Mouse (Mus musculus): ENCODE data around the gene Gse1.
"Not testable (repeated sequence)": the region's sequence is repeated elsewhere in the genome, so short reads cannot be mapped to it uniquely, and the experiment has no call there.

Gse1 gene

GRCm38 (mm10) chr8:120322956-120323448 lies 94.7 kb downstream of the Gse1 start:
- DNase-seq (ENCODE audit: low read depth, low spot score), result no peak

- DNase-seq (ENCODE audit: low read depth, low spot score), result no peak
Measured at GRCm38 (mm10) chr8:120324555-120324954, 96.3 kb downstream of the Gse1 start.

- no peak for DNase-seq (ENCODE audit: low read depth, low spot score)
Measured at GRCm38 (mm10) chr8:120325172-120325767, 97.0 kb downstream of the Gse1 start.

- no peak for DNase-seq (ENCODE audit: low read depth, low spot score)
Measured at GRCm38 (mm10) chr8:120327131-120327554, 98.9 kb downstream of the Gse1 start.

GRCm38 (mm10) chr8:120328361-120329022 lies 100.2 kb downstream of the Gse1 start:
- DNase-seq (ENCODE audit: low read depth, low spot score), result no peak

- no peak for DNase-seq (ENCODE audit: low read depth, low spot score)
Measured at GRCm38 (mm10) chr8:120329030-120329748, 100.9 kb downstream of the Gse1 start.

GRCm38 (mm10) chr8:120331027-120331426 lies 102.8 kb downstream of the Gse1 start:
- DNase-seq (ENCODE audit: low read depth, low spot score), result no peak

GRCm38 (mm10) chr8:120332379-120333229 lies 104.3 kb downstream of the Gse1 start:
- no peak for DNase-seq (ENCODE audit: low read depth, low spot score)

- no peak for DNase-seq (ENCODE audit: low read depth, low spot score)
Measured at GRCm38 (mm10) chr8:120333681-120334080, 105.4 kb downstream of the Gse1 start.

- DNase-seq (ENCODE audit: low read depth, low spot score), result not testable (repeated sequence)
Measured at GRCm38 (mm10) chr8:120334261-120334660, 106.0 kb downstream of the Gse1 start.

- DNase-seq (ENCODE audit: low read depth, low spot score), result no peak
Measured at GRCm38 (mm10) chr8:120334878-120335261, 106.6 kb downstream of the Gse1 start.

- no peak for DNase-seq (ENCODE audit: low read depth, low spot score)
Measured at GRCm38 (mm10) chr8:120335262-120336086, 107.2 kb downstream of the Gse1 start.

- DNase-seq (ENCODE audit: low read depth, low spot score), result no peak
Measured at GRCm38 (mm10) chr8:120336087-120336380, 107.8 kb downstream of the Gse1 start.

- DNase-seq (ENCODE audit: low read depth, low spot score), result no peak
Measured at GRCm38 (mm10) chr8:120336909-120337555, 108.8 kb downstream of the Gse1 start.

GRCm38 (mm10) chr8:120337627-120338026 lies 109.4 kb downstream of the Gse1 start:
- DNase-seq (ENCODE audit: low read depth, low spot score), result no peak

- no peak for DNase-seq (ENCODE audit: low read depth, low spot score)
Measured at GRCm38 (mm10) chr8:120338678-120339077, 110.4 kb downstream of the Gse1 start.

- no peak for DNase-seq (ENCODE audit: low read depth, low spot score)
Measured at GRCm38 (mm10) chr8:120339743-120340142, 111.5 kb downstream of the Gse1 start.

- no peak for DNase-seq (ENCODE audit: low read depth, low spot score)
Measured at GRCm38 (mm10) chr8:120341124-120341523, 112.9 kb downstream of the Gse1 start.

- no peak for DNase-seq (ENCODE audit: low read depth, low spot score)
Measured at GRCm38 (mm10) chr8:120342847-120343548, 114.7 kb downstream of the Gse1 start.

GRCm38 (mm10) chr8:120343582-120343981 lies 115.3 kb downstream of the Gse1 start:
- no peak for DNase-seq (ENCODE audit: low read depth, low spot score)

Data from brain, embryonic 18.5 days (tissue).